Comparison of ENCODE assay signal across 8 mouse cellular contexts in the genomic region with DNA sequence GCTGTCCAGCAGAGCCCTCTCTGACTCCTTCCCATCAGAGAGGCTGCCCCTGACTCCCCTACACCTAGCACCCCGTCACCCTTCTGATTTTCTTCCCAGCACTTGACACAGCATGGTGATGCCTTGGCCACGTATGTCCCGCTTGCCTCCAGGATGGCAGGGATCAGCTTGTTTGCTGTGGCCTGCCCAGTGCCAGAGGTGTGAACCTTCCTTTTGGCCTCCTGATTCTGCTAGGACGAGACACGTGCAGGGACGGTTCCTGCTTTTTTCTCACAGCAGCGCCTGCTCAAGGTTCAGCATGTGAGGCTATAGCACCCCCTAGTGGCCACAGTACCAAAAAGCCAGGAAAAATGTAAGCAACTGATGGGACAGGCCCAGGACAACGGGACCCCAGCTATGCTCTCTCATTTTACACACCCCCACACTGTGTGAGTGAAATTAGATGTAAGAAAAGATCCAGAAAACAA.
DNase-seq lines count a peak whose midpoint lies in the region; TF ChIP-seq lines count a peak whose summit lies in the region.

No protein-coding gene starts in this region.

- no peak overlapping the region for H3K4me3 ChIP-seq in left cerebral cortex, adult 2 months
- peak overlapping the region; percentile 89 for H3K4me3 ChIP-seq in megakaryocyte, embryonic 14.5 days (replicated peaks)

- intact Hi-C loops in left cerebral cortex, adult 2 months (cut with DNase I) = loop anchor here (2.0 kb wide), 2 partner anchors 102 to 336 kb away; no protein-coding TSS in a partner anchor

- H3K36me3 ChIP-seq in megakaryocyte, embryonic 14.5 days (replicated peaks; ENCODE audit: low read length) = no peaks in the 10 kb centered on the region

- no peaks in the 10 kb centered on the region for H3K9me3 ChIP-seq in megakaryocyte, embryonic 14.5 days

- peaks cover 81% of the 10 kb centered on the region for H3K4me1 ChIP-seq in megakaryocyte, embryonic 14.5 days

- peak; percentile 83 for TF ChIP-seq CTCF in left cerebral cortex, adult 2 months (IDR thresholded peaks at IDR 0.05)

- peak; percentile 67 for DNase-seq in T-cell, adult 2 months (ENCODE audit: low spot score)
- DNase-seq in cerebellum, postnatal 36 days = peak; percentile 86 to 91
- peak; percentile 59 to 69 for DNase-seq in gastrocnemius, adult 8-10 months (ENCODE audit: low spot score in 2 of 2)
- peak; percentile 70 for DNase-seq in hindlimb bud, embryonic 11.5 days (ENCODE audit: extremely low spot score, low read depth, low spot score)
- peak; percentile 80 to 83 for DNase-seq in left cerebral cortex, adult 2 months (ENCODE audit: extremely low spot score in 1 of 2, low spot score in 2 of 2)
- peak; percentile 88 for DNase-seq in right cerebral cortex, adult 2 months (ENCODE audit: low spot score in 2 of 2)
- peak; percentile 86 for DNase-seq in urinary bladder, postnatal 14 days (ENCODE audit: low spot score)

- no peak overlapping the region for H3K27ac ChIP-seq in left cerebral cortex, adult 2 months

- H3K27me3 ChIP-seq in megakaryocyte, embryonic 14.5 days (replicated peaks) = peaks cover 7% of the 10 kb centered on the region
